Mouse (Mus musculus) liver, postnatal 0 days (tissue): ENCODE results near the gene Nav1.

Experiments
- CTCF ChIP-seq: sonication (generic); IDR thresholded peaks from 2 replicates; pipeline ENCODE4 v1.5.1; 2016; ENCODE audit warnings: antibody characterized with exemption, low read depth
- EP300 ChIP-seq: IDR thresholded peaks from 2 replicates; pipeline ENCODE4 v1.6.1; 2016; ENCODE audit warnings: antibody characterized with exemption, low read depth, mild to moderate bottlenecking

DNA sequence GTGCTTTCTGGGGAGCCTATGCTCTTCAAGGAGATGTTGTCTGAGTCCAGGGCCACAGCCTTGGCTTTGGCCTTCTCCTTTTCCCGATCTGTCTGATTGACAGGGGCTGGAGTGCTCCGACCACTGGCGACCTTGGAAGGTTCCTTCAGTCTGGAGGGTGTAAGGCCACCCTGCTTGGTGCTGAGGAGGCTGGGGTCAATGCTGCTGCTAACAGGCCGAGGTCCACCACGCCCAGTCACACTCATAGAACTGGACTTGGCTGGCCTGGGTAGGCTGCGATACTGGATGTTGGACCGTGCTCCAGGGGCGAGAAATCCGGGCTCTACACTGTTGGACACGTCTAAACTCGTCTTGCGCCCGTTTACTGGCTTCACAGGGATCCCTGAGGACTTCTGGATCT, 136.5 kb downstream of the Nav1 start:
- TF ChIP-seq CTCF, result no peak
- TF ChIP-seq EP300, result no peak
